Mouse (Mus musculus) right cerebral cortex, postnatal 25 days (tissue): ENCODE results near the gene Cnga4.
"Not testable (repeated sequence)": the region's sequence is repeated elsewhere in the genome, so short reads cannot be mapped to it uniquely, and the experiment has no call there.

Experiments
- DNase-seq: peaks from one replicate; pipeline ENCODE4 v3.0.0; 2022

Cnga4 gene

DNA sequence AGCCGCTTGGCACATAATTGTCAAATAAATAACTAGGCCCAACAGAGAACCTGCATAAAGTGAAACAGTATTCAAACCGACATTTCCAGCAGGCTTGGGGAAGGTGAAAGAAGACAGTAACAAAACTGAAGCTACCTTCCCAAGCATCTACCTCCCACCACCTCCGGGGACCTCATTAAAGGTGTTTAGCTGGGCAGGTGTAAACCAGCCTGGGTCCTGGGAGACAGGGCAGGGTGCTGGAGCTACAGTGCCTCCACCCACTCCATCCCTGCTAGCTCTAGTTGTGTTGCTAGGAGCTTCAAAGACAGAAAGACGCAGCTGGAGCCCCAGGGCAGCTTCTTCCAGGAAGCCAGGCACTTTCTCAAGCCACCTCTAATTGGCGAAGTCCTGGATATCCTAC, at the start of gene Cnga4:
TSS of gene Cnga4 (plus strand) at position 301 of the 400 bp plus-strand sequence.
- DNase-seq = no peak

DNA sequence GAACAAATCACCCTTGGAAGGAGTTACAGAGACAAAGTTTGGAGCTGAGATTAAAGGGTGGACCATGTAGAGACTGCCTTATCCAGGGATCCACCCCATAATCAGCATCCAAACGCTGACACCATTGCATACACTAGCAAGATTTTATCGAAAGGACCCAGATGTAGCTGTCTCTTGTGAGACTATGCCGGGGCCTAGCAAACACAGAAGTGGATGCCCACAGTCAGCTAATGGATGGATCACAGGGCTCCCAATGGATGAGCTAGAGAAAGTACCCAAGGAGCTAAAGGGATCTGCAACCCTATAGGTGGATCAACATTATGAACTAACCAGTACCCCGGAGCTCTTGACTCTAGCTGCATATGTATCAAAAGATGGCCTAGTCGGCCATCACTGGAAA, 48.3 kb upstream of the Cnga4 start:
- not testable (repeated sequence) for DNase-seq

DNA sequence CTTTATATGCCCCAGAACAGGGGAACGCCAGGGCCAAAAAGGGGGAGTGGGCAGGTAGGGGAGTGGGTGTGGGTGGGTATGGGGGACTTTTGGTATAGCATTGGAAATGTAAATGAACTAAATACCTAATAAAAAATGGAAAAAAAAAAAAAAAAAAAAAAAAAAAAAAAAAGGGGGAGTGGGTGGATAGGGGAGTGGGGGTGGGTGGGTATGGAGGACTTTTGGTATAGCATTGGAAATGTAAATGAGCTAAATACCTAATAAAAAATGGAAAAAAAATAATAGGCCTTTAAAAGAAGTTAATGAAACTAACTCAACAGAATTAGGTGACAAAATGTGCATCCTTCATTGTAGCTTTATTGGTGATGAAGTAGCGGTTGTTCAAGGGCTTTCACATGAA, 47.9 kb upstream of the Cnga4 start:
- DNase-seq = not testable (repeated sequence)

- no peak for DNase-seq
Observed at GRCm38 (mm10) chr7:105361713-105362112, 42.7 kb upstream of the Cnga4 start.

GRCm38 (mm10) chr7:105367268-105367667, 37.1 kb upstream of the Cnga4 start:
- DNase-seq = no peak

- DNase-seq = no peak
Observed at GRCm38 (mm10) chr7:105367930-105368329, 36.4 kb upstream of the Cnga4 start, which contains the start of gene Olfr692. Gene Olfr692 (plus strand): TSS chr7:105368230.

DNA sequence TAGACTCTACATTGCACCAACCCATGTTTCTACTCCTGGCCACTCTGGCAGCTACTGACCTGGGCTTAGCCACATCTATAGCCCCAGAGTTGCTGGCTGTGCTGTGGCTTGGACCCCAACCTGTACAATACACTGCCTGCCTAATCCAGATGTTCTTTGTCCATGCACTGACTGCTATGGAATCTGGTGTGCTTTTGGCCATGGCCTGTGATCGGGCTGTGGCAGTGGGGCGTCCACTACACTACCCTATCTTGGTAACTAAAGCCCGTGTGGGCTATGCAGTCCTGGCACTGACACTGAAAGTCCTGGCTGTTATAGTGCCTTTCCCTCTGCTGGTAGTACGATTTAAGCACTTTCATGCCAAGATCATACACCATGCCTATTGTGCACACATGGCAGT, 35.8 kb upstream of the Cnga4 start:
- DNase-seq = no peak

DNA sequence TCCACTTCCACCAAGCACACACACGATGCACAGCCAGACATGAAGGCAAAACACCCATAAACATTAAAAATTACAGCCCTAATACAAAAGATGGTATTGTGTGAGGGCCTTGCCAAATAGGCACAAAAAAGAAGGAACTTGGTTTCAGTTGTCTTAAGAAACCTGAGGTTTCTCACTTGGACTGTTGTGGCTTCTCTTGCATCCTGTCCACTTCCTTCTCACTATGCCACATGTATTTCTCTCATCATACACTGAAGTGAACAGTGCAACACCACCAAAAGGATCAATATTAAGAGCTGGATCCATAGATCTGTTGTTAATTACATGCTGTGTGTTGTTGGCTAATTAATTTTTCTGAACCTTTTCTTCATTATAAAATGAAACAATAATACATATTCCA, 31.5 kb upstream of the Cnga4 start:
- no peak for DNase-seq

GRCm38 (mm10) chr7:105373509-105373908, 30.9 kb upstream of the Cnga4 start:
- DNase-seq = no peak

GRCm38 (mm10) chr7:105373976-105374375, 30.4 kb upstream of the Cnga4 start:
- DNase-seq = no peak

GRCm38 (mm10) chr7:105374866-105375265, 29.5 kb upstream of the Cnga4 start, which contains the start of gene Gm5901:
Gene Gm5901 (plus strand): TSS chr7:105375038.
- DNase-seq = no peak

GRCm38 (mm10) chr7:105380329-105380728, 24.0 kb upstream of the Cnga4 start:
- no peak for DNase-seq

- no peak for DNase-seq
Observed at GRCm38 (mm10) chr7:105387696-105388095, 16.7 kb upstream of the Cnga4 start.

DNA sequence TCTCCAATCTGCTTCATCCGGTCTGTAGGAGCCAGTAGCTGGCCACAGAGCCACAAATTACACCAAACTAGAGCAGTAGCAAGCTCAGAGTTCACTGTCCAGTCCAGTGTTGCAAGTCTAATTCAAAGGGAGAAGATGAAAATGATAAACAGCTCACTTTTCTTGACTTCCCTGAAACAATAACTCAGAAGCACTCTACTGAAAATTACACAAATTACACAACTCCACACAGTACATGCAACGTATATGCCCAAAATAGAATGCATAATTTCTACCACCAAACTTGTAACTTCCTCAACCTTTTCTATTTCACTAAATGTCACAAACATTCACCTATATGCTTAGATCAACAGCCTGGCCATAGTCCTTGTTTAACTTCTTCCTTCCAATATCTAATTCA, 14.1 kb upstream of the Cnga4 start:
- DNase-seq = no peak

DNA sequence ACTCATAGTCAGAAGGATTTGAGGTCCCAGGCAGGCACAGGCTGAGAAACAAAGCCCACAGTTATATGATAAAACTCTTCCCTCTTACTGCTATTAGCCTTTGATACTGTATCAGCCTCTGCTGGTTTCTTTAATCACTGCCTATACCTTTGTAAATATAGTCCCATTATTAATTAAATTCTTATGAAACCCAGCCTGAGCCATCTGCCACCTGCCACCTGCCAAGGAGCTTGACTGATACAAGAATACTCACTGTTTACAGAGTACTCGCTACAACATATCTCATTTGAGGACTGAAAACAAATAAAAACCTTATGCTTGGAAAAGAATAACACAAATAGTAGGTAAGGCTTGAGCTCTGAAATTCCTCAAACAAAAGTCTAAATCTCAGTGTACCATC, 9.8 kb upstream of the Cnga4 start:
- no peak for DNase-seq

GRCm38 (mm10) chr7:105395131-105395820, 9.1 kb upstream of the Cnga4 start:
- no peak for DNase-seq

GRCm38 (mm10) chr7:105396126-105396525, 8.2 kb upstream of the Cnga4 start:
- no peak for DNase-seq

GRCm38 (mm10) chr7:105399058-105399934, 5.1 kb upstream of the Cnga4 start:
- no peak for DNase-seq

DNA sequence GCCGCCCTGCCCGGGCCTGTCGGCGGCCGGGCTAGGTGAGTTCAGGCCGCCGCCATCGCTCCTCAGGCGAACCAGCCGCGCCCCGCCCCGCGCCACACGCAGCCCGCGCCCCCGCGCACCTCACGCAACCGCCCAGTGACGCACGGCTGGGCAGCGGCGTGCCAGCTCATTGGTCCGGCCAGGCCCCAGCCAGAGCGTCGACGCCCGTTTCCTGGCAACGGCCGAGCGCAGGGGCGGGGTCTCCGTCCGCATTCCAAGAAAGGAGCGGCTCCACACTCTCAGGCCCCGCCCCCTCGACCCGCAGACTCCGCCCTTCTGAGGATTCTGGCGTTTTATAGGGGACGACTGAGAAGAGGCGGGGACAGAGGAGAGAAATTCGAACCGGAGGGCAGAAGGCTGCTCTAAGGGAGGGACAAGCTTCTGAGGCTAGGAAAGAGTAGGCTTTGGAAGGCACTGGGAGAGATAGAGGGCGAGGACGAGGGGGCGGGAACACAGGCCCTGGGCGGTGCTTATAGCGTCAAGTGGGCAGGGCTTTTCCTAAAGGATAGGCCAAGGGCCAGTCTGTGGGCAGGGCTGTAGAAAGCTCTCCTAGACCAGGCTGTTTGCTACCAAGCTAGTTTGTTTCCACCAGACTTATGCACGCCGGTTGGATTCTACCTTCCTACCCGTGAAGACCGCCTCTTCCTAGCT, 4.3 kb upstream of the Cnga4 start, which contains the start of gene Fam160a2:
TSS of gene Fam160a2 (minus strand) at position 120 of the 690 bp plus-strand sequence.
- peak; percentile 99 for DNase-seq

DNA sequence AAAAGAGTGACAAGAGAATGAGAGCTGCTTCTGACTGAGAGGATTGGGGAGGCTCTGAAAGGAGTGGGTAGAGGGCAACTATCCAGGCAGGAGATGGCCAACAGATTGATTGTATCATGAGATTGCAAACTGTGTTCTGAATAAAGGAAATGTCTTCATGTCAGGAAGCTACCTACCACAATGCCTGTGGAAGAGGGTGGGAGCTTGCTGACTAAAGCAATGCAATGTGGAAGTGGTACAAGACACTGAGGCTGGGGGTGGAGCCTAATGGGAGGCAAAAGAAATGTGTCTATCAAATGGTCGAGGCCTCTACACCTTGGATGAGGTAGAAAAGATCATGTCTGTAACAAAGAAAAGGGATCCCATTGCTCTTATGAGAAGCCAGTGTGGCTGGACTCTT, 2.0 kb downstream of the Cnga4 start:
- DNase-seq = no peak

DNA sequence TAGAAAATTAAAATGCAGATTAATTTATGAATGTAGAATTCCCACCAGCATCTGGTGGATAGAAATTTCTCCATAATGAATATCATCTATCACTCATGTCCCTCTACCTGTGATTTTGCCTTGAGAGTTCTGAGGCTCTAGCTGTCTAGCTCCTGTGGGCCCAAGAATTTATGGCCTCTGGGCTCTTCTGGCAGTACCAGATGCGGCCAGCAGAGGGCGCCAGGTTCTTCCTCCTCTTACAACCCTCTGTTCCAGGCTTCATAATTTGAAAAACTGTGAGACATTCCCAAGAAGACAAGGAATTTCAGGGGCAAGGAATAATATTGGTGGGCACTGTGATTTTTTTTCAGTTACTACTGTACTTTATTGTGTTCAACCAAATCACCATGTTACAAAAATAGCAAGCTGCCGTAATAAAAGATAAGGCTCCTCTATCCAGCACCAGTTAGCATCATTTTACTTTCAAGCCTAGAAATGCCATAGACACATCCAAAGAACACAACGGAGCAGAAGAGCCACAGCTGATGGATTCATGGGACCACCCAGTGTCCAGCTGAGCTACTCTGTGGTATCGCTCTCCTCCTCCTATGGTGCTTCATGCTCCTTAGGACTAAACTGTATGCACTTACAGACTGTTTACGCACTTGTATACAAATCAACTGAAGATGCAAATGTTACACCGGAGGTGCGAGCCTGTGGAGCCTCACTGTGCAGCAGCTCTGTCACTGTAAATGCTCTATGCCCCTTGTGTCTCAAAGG, 7.7 kb downstream of the Cnga4 start:
- DNase-seq = peak; percentile 83

DNA sequence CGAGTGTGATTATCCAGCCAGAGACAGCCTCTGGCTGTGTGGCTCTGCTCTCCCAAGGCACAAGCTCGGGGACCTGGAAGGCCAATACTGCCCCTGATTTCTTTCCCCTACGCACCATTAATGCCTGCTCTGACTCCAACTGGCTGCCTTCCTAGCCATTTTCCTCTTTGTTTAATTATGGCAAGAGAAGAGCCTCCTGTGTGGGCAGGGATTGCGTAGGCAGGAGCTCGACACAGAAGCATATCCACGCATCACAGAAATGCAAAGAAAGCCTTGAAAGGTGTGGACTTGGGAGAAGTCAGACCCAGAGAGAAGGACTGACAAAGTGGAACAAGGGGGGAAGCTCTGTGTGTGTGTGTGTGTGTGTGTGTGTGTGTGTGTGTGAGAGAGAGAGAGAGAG, 10.0 kb downstream of the Cnga4 start:
- DNase-seq = no peak

DNA sequence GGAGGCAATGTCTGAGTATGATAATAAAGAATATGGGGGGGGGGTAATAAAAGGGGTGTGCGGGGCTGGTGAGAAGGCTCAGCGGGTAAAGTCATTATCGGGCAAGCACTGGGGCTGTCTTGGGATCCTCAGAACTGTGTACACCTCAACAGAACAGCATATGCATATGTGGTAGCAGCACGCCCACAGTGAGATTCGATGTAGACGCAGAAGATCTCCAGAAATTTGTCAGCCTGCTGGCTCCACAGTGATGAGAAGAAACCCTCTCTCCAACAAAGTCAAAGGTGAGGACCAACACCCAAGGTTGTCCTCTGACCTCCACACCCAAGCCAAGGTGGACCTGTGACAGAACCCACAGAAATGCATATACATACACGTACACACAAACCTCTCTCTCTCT, 12.2 kb downstream of the Cnga4 start:
- no peak for DNase-seq
